Mouse (Mus musculus) limb, embryonic 10.5 days (tissue): Measurements from ENCODE around the gene Kmt2a. TPM values are rescaled to one million over a fixed set of nuclear protein-coding genes. Genes with fewer than 3 reads are reported as not detected.

Source experiments
- polyA plus RNA-seq: library from polyadenylated mRNA; unstranded; fragments of >200 nt; fragmentation: Nextera tagmentation; extraction: Ambion mirVana; gene quantifications from 2 replicates; pipeline ENCODE4 v1.2.1, GENCODE M21; 2016

The Kmt2a gene
- polyA plus RNA-seq, 1 experiment from 2014 or later = 13.7 TPM

Other genes with a start within 250 kb of the Kmt2a start
- not detected in 2 replicates for gene Treh, start 208.1 kb downstream of the Kmt2a start, polyA plus RNA-seq
- 37.9 and 55.9 TPM in 2 replicates for gene Phldb1, start 146.1 kb downstream of the Kmt2a start, polyA plus RNA-seq
- 172 and 193 TPM in 2 replicates for gene Arcn1, start 113.5 kb downstream of the Kmt2a start, polyA plus RNA-seq
- gene Ift46, start 113.4 kb downstream of the Kmt2a start, polyA plus RNA-seq = 115 and 146 TPM in 2 replicates
- gene Tmem25, start 82.0 kb downstream of the Kmt2a start, polyA plus RNA-seq = 1.3 and 1.9 TPM in 2 replicates
- gene Ttc36, start 78.2 kb downstream of the Kmt2a start, polyA plus RNA-seq = not detected in 2 replicates
- 550 and 555 TPM in 2 replicates for gene Atp5l, start 39.4 kb upstream of the Kmt2a start, polyA plus RNA-seq
- 20.4 and 24.2 TPM in 2 replicates for gene Ube4a, start 84.3 kb upstream of the Kmt2a start, polyA plus RNA-seq
- gene Cd3g, start 99.1 kb upstream of the Kmt2a start, polyA plus RNA-seq = not detected in 2 replicates
- gene Cd3d, start 100.5 kb upstream of the Kmt2a start, polyA plus RNA-seq = not detected in 2 replicates
- gene Cd3e, start 128.3 kb upstream of the Kmt2a start, polyA plus RNA-seq = not detected in 2 replicates
- 12.7 and 13.6 TPM in 2 replicates for gene Mpzl2, start 158.5 kb upstream of the Kmt2a start, polyA plus RNA-seq
- 4.2 and 4.6 TPM in 2 replicates for gene Mpzl3, start 173.9 kb upstream of the Kmt2a start, polyA plus RNA-seq
- 6.3 and 12.2 TPM in 2 replicates for gene Jaml, start 197.9 kb upstream of the Kmt2a start, polyA plus RNA-seq
- 12.0 and 14.1 TPM in 2 replicates for gene Scn2b, start 236.5 kb upstream of the Kmt2a start, polyA plus RNA-seq